Mouse (Mus musculus) lung, postnatal 0 days (tissue): ENCODE data around the gene Abhd6. TPM values are rescaled to one million over a fixed set of nuclear protein-coding genes. Genes with fewer than 3 reads are reported as not detected.

Experiments
- ATAC-seq: fragments of 200-750 bp; cut with Nextera tagmentation; 2 replicates; pipeline ENCODE4 v1.8.0; 2017; ENCODE audit warnings: moderate library complexity
- DNase-seq: peaks from one replicate; pipeline ENCODE4 v3.0.0-alpha.2; 2016; ENCODE audit warnings: low spot score
- H3K27ac ChIP-seq: fragments of 300-500 bp; sonication (generic); 2 replicates; pipeline ENCODE4 v1.5.1; 2014; ENCODE audit warnings: antibody characterized with exemption, mild to moderate bottlenecking, low read length, mixed read lengths
- H3K27me3 ChIP-seq: fragments of 300-500 bp; sonication (generic); replicated peaks from 2 replicates; pipeline ENCODE4 v1.6.1; 2014; ENCODE audit warnings: low read length, mixed read lengths; ENCODE audit not compliant: insufficient read depth
- H3K36me3 ChIP-seq: fragments of 300-500 bp; sonication (generic); 2 replicates; pipeline ENCODE4 v1.6.1; 2014; ENCODE audit warnings: low read length, mixed read lengths; ENCODE audit not compliant: insufficient read depth
- H3K4me1 ChIP-seq: fragments of 300-500 bp; sonication (generic); 2 replicates; pipeline ENCODE4 v1.6.1; 2014; ENCODE audit warnings: antibody characterized with exemption, low read depth, low read length, mixed read lengths; ENCODE audit not compliant: insufficient read depth
- H3K4me2 ChIP-seq: fragments of 300-500 bp; sonication (generic); replicated peaks from 2 replicates; pipeline ENCODE4 v1.6.1; 2014; ENCODE audit warnings: low read depth, mild to moderate bottlenecking, low read length, moderate library complexity, mixed read lengths
- H3K4me3 ChIP-seq: fragments of 300-500 bp; sonication (generic); 2 replicates; pipeline ENCODE4 v1.5.1; 2014; ENCODE audit warnings: low read depth, low read length
- H3K9ac ChIP-seq: fragments of 300-500 bp; sonication (generic); replicated peaks from 2 replicates; pipeline ENCODE4 v1.6.1; 2014; ENCODE audit warnings: low read depth, mild to moderate bottlenecking
- H3K9me3 ChIP-seq: fragments of 300-500 bp; sonication (generic); 2 replicates; pipeline ENCODE4 v1.6.1; 2016; ENCODE audit warnings: low read length, mixed read lengths
- CTCF ChIP-seq: IDR thresholded peaks from 2 replicates; pipeline ENCODE4 v1.5.1; 2016; ENCODE audit warnings: antibody characterized with exemption, mild to moderate bottlenecking
- EP300 ChIP-seq: IDR thresholded peaks from 2 replicates; pipeline ENCODE4 v1.6.1; 2016; ENCODE audit warnings: antibody characterized with exemption, mild to moderate bottlenecking, control low read depth
- WGBS: fragments of 180-500 bp; shearing (Covaris S2); extraction: QIAGEN DNeasy Blood & Tissue Kit; methylation state at CpG from one replicate; pipeline ENCODE4 v1.1.7; 2014; 5-methylcytosine and 5-hydroxymethylcytosine counted together
- polyA plus RNA-seq: library from polyadenylated mRNA; unstranded; fragments of >200 nt; fragmentation: Nextera tagmentation; extraction: Ambion mirVana; gene quantifications from 2 replicates; pipeline ENCODE4 v1.2.1, GENCODE M21; 2015

Gene Abhd6
- polyA plus RNA-seq, 1 experiment from 2014 or later = 11.9 TPM

GRCm38 (mm10) chr14:7978183-7978582 is 24.5 kb upstream of the Abhd6 start:
- DNase-seq = no peak
- Histone ChIP-seq H3K4me1 (no peaks in the 10 kb centered on the region), H3K9ac (no peak overlapping the region), H3K27ac (no peak overlapping the region), H3K4me2 (no peak overlapping the region), H3K36me3 (no peaks in the 10 kb centered on the region), H3K9me3 (no peaks in the 10 kb centered on the region), H3K4me3 (no peak overlapping the region), H3K27me3 (no peaks in the 10 kb centered on the region)
- no peak for TF ChIP-seq EP300
- no peak for TF ChIP-seq CTCF
- ATAC-seq = no peak
- WGBS = 78% methylated on average over 1 of the region's 1 CpGs

DNA sequence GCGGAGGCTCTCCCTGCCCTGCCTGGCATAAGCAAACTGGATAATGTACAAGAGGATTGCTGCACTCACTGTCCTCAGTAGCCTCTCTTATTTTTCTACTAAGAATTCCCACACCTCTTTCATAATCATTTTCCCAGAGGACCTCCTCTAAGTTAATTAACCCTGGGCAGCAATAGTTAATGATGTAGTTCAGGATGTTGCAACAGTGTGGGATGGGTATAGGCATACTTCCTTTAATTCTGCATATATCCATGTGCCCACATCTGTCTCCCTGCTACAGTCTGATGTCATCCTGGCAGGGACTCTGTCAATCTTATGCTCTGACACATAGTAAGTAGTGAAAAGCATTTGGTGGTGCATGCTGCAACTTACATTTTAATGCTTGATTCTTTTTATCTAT is 21.5 kb upstream of the Abhd6 start:
- no peak overlapping the region for H3K4me2 ChIP-seq
- WGBS = 96% methylated on average over 1 of the region's 1 CpGs
- H3K9me3 ChIP-seq = no peaks in the 10 kb centered on the region
- TF ChIP-seq CTCF (no peak), EP300 (no peak)
- no peaks in the 10 kb centered on the region for H3K36me3 ChIP-seq
- no peak overlapping the region for H3K4me3 ChIP-seq
- H3K27ac ChIP-seq = no peak overlapping the region
- no peak overlapping the region for H3K9ac ChIP-seq
- no peaks in the 10 kb centered on the region for H3K4me1 ChIP-seq
- DNase-seq (no peak), ATAC-seq (no peak)
- H3K27me3 ChIP-seq = no peaks in the 10 kb centered on the region

GRCm38 (mm10) chr14:7986913-7987312 is 15.8 kb upstream of the Abhd6 start:
- H3K27ac ChIP-seq = no peak overlapping the region
- H3K27me3 ChIP-seq = no peaks in the 10 kb centered on the region

DNA sequence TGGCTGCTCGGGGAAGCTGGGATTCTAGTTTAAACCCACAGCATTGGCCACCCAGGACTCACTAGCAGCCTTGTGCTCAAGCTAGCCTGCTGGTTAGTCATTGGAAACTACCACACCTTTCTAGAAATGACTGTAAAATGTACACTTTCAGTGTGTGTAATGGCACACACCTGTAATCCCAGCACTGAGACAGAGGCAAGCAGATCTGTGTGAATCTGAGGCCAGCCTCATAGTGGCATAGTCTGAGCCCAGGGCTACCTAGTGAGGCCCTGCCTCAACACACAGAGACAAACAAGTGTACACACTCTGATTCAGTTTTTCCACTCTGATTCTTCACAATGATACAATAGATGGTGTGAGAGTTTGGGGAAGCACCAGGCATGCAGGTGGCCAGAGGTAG is 13.3 kb upstream of the Abhd6 start:
- Histone ChIP-seq H3K4me2 (no peak overlapping the region), H3K4me1 (no peaks in the 10 kb centered on the region), H3K27ac (no peak overlapping the region), H3K4me3 (no peak overlapping the region), H3K36me3 (no peaks in the 10 kb centered on the region), H3K9ac (no peak overlapping the region), H3K9me3 (no peaks in the 10 kb centered on the region), H3K27me3 (no peaks in the 10 kb centered on the region)
- ATAC-seq (no peak), DNase-seq (no peak)
- TF ChIP-seq EP300 = no peak
- TF ChIP-seq CTCF = no peak
- WGBS = 53% methylated on average over 1 of the region's 1 CpGs

More at GRCm38 (mm10) chr14:7986913-7987312, 15.8 kb upstream of the Abhd6 start:
- no peak for TF ChIP-seq EP300
- TF ChIP-seq CTCF = no peak
- Histone ChIP-seq H3K36me3 (no peaks in the 10 kb centered on the region), H3K4me2 (no peak overlapping the region), H3K4me1 (no peaks in the 10 kb centered on the region), H3K4me3 (no peak overlapping the region), H3K9ac (no peak overlapping the region), H3K9me3 (no peaks in the 10 kb centered on the region)
- DNase-seq = no peak
- 88% methylated on average over 6 of the region's 6 CpGs for WGBS
- ATAC-seq = no peak

GRCm38 (mm10) chr14:7989961-7990360 is 12.7 kb upstream of the Abhd6 start:
- no peak for TF ChIP-seq CTCF
- no peak for TF ChIP-seq EP300
- Histone ChIP-seq H3K27ac (no peak overlapping the region), H3K36me3 (no peaks in the 10 kb centered on the region), H3K4me2 (no peak overlapping the region), H3K27me3 (no peaks in the 10 kb centered on the region), H3K9ac (no peak overlapping the region), H3K4me1 (no peaks in the 10 kb centered on the region), H3K4me3 (no peak overlapping the region), H3K9me3 (no peaks in the 10 kb centered on the region)
- DNase-seq (no peak), ATAC-seq (no peak)
- 49% methylated on average over 3 of the region's 3 CpGs for WGBS

DNA sequence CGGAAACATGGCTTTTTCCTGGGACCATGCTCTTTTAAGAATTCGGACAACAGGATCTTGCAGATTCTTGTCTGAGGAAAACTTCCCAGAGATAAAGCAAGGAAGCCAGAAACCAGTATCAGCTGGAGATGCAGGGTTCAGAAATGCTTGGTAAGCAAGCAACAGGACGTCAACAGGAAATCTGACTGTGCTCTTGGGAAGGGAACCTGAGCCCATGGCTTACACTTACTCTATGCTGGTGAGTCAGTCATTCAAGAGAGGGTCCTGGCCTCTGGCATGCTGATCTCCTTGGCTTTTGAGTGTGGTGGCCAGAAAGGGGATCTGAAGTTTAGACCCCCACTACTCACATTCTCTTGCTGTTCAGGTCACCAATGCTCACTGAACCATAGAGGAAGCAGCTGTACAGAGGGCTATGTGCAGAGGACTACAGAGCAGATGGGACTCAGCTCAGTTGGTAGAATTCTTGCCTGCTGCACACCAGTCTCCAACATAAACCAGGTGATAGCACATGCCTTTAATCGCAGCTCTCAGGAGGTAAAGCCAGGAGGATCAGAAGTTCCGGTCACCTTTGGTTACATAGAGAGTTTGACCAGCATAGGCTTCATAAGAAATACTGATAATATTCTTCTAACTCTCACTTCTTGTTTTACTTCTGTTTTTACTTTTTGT is 11.5 kb upstream of the Abhd6 start:
- TF ChIP-seq EP300 (no peak), CTCF (no peak)
- Histone ChIP-seq H3K9me3 (no peaks in the 10 kb centered on the region), H3K36me3 (no peaks in the 10 kb centered on the region), H3K4me3 (no peak overlapping the region), H3K4me1 (no peaks in the 10 kb centered on the region), H3K9ac (no peak overlapping the region), H3K27me3 (no peaks in the 10 kb centered on the region), H3K27ac (no peak overlapping the region), H3K4me2 (no peak overlapping the region)
- DNase-seq (no peak), ATAC-seq (no peak)
- WGBS = 76% methylated on average over 5 of the region's 5 CpGs

- Histone ChIP-seq H3K4me1 (no peaks in the 10 kb centered on the region), H3K36me3 (no peaks in the 10 kb centered on the region), H3K4me3 (no peak overlapping the region), H3K9ac (no peak overlapping the region), H3K27me3 (no peaks in the 10 kb centered on the region), H3K4me2 (no peak overlapping the region), H3K27ac (no peak overlapping the region), H3K9me3 (no peaks in the 10 kb centered on the region)
- WGBS = 59% methylated on average over 6 of the region's 6 CpGs
- DNase-seq = no peak
- TF ChIP-seq CTCF (no peak), EP300 (no peak)
- ATAC-seq = no peak
These were observed 10.5 kb upstream of the Abhd6 start for GRCm38 (mm10) chr14:7992158-7992557.
